Mouse (Mus musculus): ENCODE data around the gene Dact3. TPM values are rescaled to one million over a fixed set of nuclear protein-coding genes. Genes with fewer than 3 reads are reported as not detected.

The Dact3 gene
- polyA plus RNA-seq, 1 experiment from 2014 or later: 3.3 TPM

DNA sequence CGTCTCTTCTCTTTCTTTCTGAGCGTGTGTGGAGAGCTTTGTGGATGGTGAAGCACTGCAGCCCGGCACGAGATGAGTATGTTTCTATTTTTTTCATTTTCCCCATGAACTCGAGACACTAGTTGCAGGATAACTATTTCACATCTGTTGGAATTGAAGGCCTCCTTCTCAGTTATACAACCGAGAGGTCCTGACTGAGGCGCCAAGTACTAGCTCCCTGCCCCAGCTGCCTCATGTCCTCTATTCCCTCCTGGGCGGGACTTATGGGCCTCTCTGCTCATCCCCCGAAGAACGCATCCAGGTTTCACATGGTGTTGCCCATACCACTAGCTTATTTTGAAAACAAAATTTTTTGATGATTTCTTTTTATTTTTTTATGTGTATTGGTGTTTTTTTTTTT is 20.4 kb downstream of the Dact3 start:
- no peak overlapping the region for H3K27ac ChIP-seq (replicated peaks)
- H3K9ac ChIP-seq (replicated peaks): no peak overlapping the region
- 30% methylated on average over 10 of the region's 10 CpGs for WGBS

DNA sequence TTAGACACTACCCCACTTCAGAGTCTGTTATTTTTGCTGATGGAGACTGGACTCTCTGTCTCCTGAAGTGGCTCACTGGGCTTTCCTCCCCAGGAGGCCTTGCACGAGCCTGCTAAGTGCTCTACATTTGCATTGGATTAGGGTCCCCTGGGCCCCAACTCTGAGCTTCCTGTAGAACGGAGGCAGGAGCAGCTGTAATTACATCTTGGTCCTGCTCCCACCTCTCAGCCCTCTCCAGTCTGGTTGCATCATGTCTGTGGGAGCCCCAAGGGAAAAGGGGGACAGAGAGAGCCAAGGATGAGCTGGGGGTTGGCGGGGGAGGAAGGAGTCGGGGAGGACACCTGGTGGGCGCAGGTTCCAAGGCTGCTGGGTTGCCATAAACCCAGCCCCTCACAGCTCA is 25.4 kb downstream of the Dact3 start:
- Histone ChIP-seq H3K27ac (replicated peaks) (no peak overlapping the region), H3K4me3 (no peak overlapping the region), H3K9me3 (no peaks in the 10 kb centered on the region), H3K9ac (replicated peaks) (no peak overlapping the region), H3K36me3 (no peaks in the 10 kb centered on the region), H3K4me1 (peaks cover under 1% of the 10 kb centered on the region), H3K4me2 (replicated peaks) (no peak overlapping the region), H3K27me3 (no peaks in the 10 kb centered on the region)
- 18% methylated on average over 5 of the region's 5 CpGs for WGBS
- ATAC-seq (replicated peaks): no peak

More for the DNA sequence above, 20.4 kb downstream of the Dact3 start:
- Histone ChIP-seq H3K4me3 (no peak overlapping the region), H3K27me3 (peaks cover 12% of the 10 kb centered on the region; the same call in 1 of the 2 replicates), H3K36me3 (no peaks in the 10 kb centered on the region), H3K4me2 (replicated peaks) (peak overlapping the region; percentile 47), H3K4me1 (peaks cover 32% of the 10 kb centered on the region), H3K9me3 (no peaks in the 10 kb centered on the region)
- no peak for ATAC-seq (replicated peaks)

DNA sequence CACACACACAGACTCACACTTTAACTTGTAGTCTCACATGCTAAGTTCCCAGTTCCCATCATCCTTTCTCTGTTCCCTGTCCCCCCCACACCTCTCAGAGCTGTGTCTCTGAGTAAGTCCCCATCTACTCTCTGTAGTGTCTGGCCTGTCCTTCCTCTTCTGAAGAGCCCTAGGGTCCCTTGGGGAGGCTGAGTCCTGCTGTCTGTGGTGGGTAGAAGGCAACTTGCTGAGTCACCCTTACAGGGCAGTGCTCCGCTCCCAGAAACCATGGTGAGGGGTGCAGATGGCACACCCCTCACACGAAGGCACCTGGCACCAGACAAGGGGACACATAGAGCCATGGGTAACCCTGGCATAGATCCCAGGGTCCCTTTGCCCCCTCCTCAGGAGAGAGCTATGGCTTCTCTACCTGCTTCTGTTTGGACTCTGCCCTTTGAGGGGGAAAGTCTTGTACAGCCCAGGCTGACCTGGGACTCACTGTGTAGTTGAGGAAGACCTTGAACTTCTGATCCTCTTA is 28.4 kb downstream of the Dact3 start:
- no peak overlapping the region for H3K4me3 ChIP-seq
- no peak overlapping the region for H3K9ac ChIP-seq (replicated peaks)
- no peak for ATAC-seq (replicated peaks)
- H3K36me3 ChIP-seq: no peaks in the 10 kb centered on the region
- 86% methylated on average over 2 of the region's 2 CpGs for WGBS
- H3K9me3 ChIP-seq: no peaks in the 10 kb centered on the region
- no peaks in the 10 kb centered on the region for H3K4me1 ChIP-seq
- no peak overlapping the region for H3K27ac ChIP-seq (replicated peaks)
- H3K27me3 ChIP-seq: no peaks in the 10 kb centered on the region
- H3K4me2 ChIP-seq (replicated peaks): no peak overlapping the region

DNA sequence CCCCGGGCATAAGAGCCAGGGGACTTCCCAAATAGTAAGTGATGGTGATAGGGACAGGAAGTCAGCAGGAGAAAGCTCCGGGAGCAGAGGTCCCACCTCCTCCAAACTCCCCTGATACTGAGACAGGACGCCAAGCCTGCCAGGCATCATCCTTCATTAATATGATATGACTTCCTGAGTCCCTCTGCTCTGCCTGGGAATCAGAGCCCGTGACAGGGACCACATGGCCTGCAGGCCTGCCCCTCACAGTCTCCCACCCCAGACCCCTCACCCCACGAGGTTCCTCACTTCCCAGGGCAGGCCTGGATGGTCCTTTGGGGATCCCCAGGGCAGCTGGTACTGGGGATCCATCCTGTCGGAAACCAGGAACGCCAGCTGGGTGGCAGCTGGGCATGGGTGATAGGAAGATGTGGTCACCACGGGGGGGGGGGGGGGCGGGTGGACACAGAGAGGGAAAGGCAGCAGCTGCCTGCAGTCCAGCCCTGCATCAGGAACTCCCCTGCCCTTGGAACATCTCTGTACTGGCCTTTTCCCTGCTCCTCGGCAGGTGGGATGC is 29.1 kb downstream of the Dact3 start:
- Histone ChIP-seq H3K36me3 (no peaks in the 10 kb centered on the region), H3K9ac (replicated peaks) (no peak overlapping the region), H3K4me3 (no peak overlapping the region), H3K27ac (replicated peaks) (no peak overlapping the region), H3K4me2 (replicated peaks) (no peak overlapping the region), H3K9me3 (no peaks in the 10 kb centered on the region), H3K27me3 (no peaks in the 10 kb centered on the region), H3K4me1 (no peaks in the 10 kb centered on the region)
- no peak for ATAC-seq (replicated peaks)
- 63% methylated on average over 9 of the region's 10 CpGs for WGBS

DNA sequence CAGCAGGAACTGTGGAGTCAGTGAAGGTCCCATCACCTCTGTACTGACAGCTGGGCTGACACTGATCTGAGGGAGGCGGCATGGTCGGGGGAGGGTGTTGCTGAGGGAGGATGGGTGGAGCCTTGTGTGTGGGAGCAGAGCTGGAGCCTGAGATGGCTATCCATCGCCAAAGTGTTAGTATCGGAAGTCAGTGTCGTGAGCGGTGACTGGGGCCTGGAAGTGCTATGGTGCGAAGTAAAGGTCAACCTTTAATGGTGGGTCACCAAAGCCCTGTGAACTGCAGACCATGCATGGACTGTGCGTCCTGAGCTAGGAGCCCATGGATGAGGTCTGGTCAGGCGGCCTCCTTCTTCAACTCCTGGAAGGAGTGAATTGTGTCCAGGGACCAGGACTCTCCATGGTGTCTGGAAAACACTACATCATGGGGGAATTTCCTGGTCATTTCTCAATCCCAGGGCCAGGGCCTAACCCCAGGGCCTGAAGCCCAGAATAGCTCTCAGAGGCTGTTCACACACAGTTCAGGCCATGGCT is 30.4 kb downstream of the Dact3 start:
- Histone ChIP-seq H3K4me1 (no peaks in the 10 kb centered on the region), H3K4me2 (replicated peaks) (no peak overlapping the region), H3K27me3 (no peaks in the 10 kb centered on the region), H3K36me3 (no peaks in the 10 kb centered on the region), H3K27ac (replicated peaks) (no peak overlapping the region), H3K9ac (replicated peaks) (no peak overlapping the region), H3K4me3 (no peak overlapping the region), H3K9me3 (no peaks in the 10 kb centered on the region)
- ATAC-seq (replicated peaks): no peak
- 60% methylated on average over 9 of the region's 9 CpGs for WGBS

DNA sequence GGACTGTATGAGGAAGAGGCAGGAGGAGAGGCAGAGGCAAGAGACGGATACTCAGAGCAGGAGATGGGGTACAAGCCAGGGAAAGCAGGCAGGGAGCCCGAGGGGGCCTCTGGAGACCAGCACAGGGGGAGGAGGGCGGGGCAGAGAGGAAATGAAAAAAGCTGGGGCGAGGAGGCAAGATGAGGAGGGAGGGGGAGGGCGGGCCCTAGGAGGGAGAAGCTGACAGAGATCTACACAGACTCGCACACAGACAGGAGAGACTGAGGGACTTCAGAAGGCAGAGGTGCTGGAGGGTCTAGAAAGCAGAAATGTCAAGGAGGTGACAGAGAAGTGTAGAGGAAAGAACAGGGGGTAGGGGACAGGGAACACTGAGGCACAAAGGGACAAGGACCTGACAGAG is 31.2 kb downstream of the Dact3 start, which contains the start of gene Ptgir:
Gene Ptgir (plus strand): TSS at position 210 of the 400 bp plus-strand sequence.
- WGBS: 8% methylated on average over 6 of the region's 6 CpGs
- ATAC-seq (replicated peaks): no peak
- H3K4me1 ChIP-seq: no peaks in the 10 kb centered on the region

DNA sequence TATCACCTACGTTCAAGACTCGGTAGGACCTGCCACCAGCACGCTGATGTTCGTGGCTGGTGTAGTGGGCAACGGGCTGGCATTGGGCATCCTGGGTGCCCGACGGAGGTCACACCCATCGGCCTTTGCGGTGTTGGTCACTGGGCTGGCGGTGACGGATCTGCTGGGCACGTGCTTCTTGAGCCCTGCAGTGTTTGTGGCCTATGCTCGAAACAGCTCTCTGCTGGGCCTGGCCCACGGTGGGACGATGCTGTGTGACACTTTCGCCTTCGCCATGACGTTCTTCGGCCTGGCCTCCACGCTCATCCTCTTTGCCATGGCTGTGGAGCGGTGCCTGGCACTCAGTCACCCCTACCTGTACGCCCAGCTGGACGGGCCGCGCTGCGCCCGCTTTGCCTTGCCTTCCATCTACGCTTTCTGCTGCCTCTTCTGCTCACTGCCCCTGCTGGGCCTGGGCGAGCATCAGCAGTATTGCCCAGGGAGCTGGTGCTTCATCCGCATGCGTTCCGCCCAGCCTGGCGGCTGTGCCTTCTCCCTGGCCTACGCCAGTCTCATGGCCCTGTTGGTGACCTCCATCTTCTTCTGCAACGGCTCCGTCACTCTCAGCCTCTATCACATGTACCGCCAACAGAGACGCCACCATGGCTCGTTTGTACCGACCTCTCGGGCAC is 31.9 kb downstream of the Dact3 start:
- WGBS: 93% methylated on average over 41 of the region's 41 CpGs

More for the DNA sequence above, 31.2 kb downstream of the Dact3 start, which contains the start of gene Ptgir:
- no peak within 1 kb of the TSS for H3K27ac ChIP-seq (replicated peaks)
- no peaks in the 10 kb centered on the region for H3K36me3 ChIP-seq
- H3K9me3 ChIP-seq: no peaks in the 10 kb centered on the region
- H3K4me3 ChIP-seq: no peak within 1 kb of the TSS
- H3K27me3 ChIP-seq: no peaks in the 10 kb centered on the region
- no peak within 1 kb of the TSS for H3K9ac ChIP-seq (replicated peaks)
- H3K4me2 ChIP-seq (replicated peaks): no peak within 1 kb of the TSS

DNA sequence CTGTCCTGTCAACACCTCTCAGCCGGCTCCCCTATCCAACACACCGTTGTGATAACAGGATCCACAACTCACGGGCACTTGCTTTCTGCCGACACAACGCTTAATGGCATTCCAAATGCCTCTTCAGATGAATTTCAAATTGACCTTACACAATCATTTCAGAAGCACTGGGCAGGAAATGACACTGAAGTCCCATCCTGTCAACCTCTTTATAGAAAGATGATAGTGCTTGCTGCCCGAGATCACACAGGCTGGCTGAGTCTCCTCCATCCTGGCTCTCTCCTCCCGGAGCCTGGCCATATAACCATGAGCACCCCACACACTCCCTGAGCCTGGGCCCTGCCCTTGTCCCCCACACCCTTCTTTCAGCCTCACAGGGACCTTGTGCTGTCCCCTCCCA is 32.7 kb downstream of the Dact3 start:
- Histone ChIP-seq H3K4me1 (no peaks in the 10 kb centered on the region), H3K4me2 (replicated peaks) (no peak overlapping the region), H3K9ac (replicated peaks) (no peak overlapping the region), H3K36me3 (no peaks in the 10 kb centered on the region), H3K4me3 (no peak overlapping the region), H3K9me3 (no peaks in the 10 kb centered on the region), H3K27me3 (no peaks in the 10 kb centered on the region), H3K27ac (replicated peaks) (no peak overlapping the region)
- WGBS: 78% methylated on average over 7 of the region's 7 CpGs
- no peak for ATAC-seq (replicated peaks)

More for the DNA sequence above, 31.9 kb downstream of the Dact3 start:
- Histone ChIP-seq H3K27ac (replicated peaks) (no peak overlapping the region), H3K9me3 (no peaks in the 10 kb centered on the region), H3K4me3 (no peak overlapping the region), H3K9ac (replicated peaks) (no peak overlapping the region), H3K27me3 (no peaks in the 10 kb centered on the region), H3K36me3 (no peaks in the 10 kb centered on the region), H3K4me1 (no peaks in the 10 kb centered on the region), H3K4me2 (replicated peaks) (no peak overlapping the region)
- no peak for ATAC-seq (replicated peaks)

GRCm38 (mm10) chr7:16908367-16908766 is 33.2 kb downstream of the Dact3 start:
- Histone ChIP-seq H3K36me3 (no peaks in the 10 kb centered on the region), H3K4me2 (replicated peaks) (no peak overlapping the region), H3K4me1 (no peaks in the 10 kb centered on the region), H3K27ac (replicated peaks) (no peak overlapping the region), H3K27me3 (no peaks in the 10 kb centered on the region), H3K9me3 (no peaks in the 10 kb centered on the region), H3K9ac (replicated peaks) (no peak overlapping the region), H3K4me3 (no peak overlapping the region)
- ATAC-seq (replicated peaks): no peak
- 46% methylated on average over 11 of the region's 11 CpGs for WGBS

DNA sequence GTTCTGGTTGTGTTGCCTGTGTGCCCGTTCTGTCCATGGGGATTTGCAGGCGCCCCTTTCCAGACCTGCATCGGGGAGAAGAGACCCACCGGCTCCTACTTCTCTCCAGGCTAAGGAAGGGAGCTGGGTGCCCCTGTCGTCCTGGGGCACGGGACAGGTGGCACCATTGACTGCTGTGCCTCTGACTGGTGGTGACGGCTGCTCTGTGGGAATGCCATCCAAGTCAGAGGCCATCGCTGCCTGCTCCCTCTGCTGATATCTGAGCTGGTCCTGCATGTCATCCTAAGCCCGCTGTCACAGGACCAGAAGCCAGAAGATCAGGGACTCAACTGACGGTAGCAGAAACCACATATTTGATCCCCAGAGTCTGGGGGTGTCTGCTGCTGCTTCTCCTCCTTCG is 33.7 kb downstream of the Dact3 start:
- no peak overlapping the region for H3K4me2 ChIP-seq (replicated peaks)
- no peak overlapping the region for H3K9ac ChIP-seq (replicated peaks)
- H3K27me3 ChIP-seq: no peaks in the 10 kb centered on the region
- no peak overlapping the region for H3K27ac ChIP-seq (replicated peaks)
- no peak overlapping the region for H3K4me3 ChIP-seq
- no peaks in the 10 kb centered on the region for H3K4me1 ChIP-seq
- WGBS: 72% methylated on average over 11 of the region's 11 CpGs
- no peaks in the 10 kb centered on the region for H3K9me3 ChIP-seq
- no peaks in the 10 kb centered on the region for H3K36me3 ChIP-seq
- no peak for ATAC-seq (replicated peaks)

- no peak overlapping the region for H3K4me3 ChIP-seq
- no peaks in the 10 kb centered on the region for H3K9me3 ChIP-seq
- no peaks in the 10 kb centered on the region for H3K27me3 ChIP-seq
- ATAC-seq (replicated peaks): no peak
- no peak overlapping the region for H3K27ac ChIP-seq (replicated peaks)
- 62% methylated on average over 10 of the region's 10 CpGs for WGBS
- H3K9ac ChIP-seq (replicated peaks): no peak overlapping the region
- H3K36me3 ChIP-seq: peaks cover 8% of the 10 kb centered on the region
- no peaks in the 10 kb centered on the region for H3K4me1 ChIP-seq
- H3K4me2 ChIP-seq (replicated peaks): no peak overlapping the region
Observed at GRCm38 (mm10) chr7:16909909-16910308, 34.8 kb downstream of the Dact3 start.

- Histone ChIP-seq H3K4me2 (replicated peaks) (no peak overlapping the region), H3K27me3 (no peaks in the 10 kb centered on the region), H3K9me3 (no peaks in the 10 kb centered on the region), H3K4me3 (no peak overlapping the region), H3K4me1 (no peaks in the 10 kb centered on the region), H3K36me3 (peaks cover 26% of the 10 kb centered on the region), H3K27ac (replicated peaks) (no peak overlapping the region), H3K9ac (replicated peaks) (no peak overlapping the region)
- ATAC-seq (replicated peaks): no peak
- WGBS: 85% methylated on average over 3 of the region's 3 CpGs
Observed at GRCm38 (mm10) chr7:16911904-16912303, 36.8 kb downstream of the Dact3 start.

All from forebrain, embryonic 15.5 days (tissue).